Mouse (Mus musculus) gastrocnemius, postnatal 4 days (tissue): ENCODE measurements around the gene Ncdn. TPM values are rescaled to one million over a fixed set of nuclear protein-coding genes. Genes with fewer than 3 reads are reported as not detected.

ENCODE experiments used
- DNase-seq, 2 experiments: peaks; one replicate each; pipeline ENCODE4 v3.0.0; 2021 to 2022; ENCODE audit warnings: low spot score in 2 of 2, mixed read lengths in 2 of 2
- total RNA-seq, 2 experiments: library from RNA; stranded (reverse); gene quantifications; 2 replicates each; pipeline ENCODE4 v1.2.3; 2021

The Ncdn gene
- total RNA-seq, 2 experiments from 2014 or later: 18.8 to 19.4 TPM

DNA sequence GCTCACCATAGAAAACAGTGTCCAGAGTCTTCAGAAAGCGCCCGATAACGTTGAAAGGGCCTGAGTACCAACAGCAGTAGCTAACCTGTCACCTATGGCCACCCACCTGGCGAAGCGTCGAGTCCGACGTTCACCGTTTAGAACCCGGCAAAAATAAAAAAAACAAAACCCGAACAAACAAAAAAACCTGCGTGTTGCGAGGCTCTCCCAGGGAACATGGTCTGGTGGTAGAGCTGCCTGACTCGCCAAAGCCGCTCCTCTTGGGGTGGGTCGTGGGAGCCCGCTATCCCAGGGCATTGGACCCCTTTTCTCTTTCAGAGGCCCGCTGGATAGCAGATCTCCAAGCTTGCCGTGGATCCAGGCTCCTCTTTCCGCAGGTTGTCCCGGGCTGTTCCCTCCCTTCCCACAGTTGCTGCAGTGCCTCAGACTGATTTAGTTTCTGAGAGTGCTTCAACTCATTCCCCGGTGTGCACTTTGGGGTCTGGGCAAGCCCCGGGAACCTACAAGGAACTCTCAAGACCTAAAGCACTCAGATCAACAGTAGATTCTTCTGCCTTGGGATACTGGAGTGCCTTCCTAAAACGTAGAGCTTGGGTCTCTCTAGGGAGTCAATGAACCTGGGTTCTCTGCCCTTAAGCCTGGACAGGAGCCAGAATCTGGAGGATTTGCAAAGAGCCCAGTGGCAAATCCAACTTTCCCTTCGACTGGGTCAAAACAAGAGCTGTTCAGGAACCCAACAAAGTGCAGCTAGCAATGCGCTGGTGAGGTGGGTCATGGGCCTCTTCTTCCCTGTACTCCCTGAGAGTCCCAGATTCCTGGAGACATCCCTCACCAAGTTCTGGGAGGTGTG, 20.5 kb downstream of the Ncdn start:
- no peak for DNase-seq

DNA sequence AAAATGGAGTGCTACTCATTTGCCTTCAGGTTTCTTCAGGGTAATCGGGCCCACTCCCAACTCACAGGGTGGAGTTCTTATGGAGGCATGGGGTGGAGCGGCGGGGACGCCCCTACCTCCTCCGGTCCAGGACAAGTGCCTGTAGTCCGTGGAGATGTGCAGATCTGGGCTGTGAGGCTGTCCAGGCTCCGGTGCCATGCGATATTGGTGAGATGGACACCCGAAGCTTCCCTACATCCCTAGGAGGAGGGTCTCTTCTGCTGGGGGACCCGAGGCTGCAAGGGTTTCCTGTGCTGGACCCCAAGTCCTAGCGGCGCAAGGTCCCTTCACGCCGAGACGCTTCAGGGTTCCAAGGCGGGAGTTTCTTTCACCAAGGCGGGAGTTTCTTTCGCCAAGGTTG, 21.1 kb downstream of the Ncdn start:
- DNase-seq: no peak

DNA sequence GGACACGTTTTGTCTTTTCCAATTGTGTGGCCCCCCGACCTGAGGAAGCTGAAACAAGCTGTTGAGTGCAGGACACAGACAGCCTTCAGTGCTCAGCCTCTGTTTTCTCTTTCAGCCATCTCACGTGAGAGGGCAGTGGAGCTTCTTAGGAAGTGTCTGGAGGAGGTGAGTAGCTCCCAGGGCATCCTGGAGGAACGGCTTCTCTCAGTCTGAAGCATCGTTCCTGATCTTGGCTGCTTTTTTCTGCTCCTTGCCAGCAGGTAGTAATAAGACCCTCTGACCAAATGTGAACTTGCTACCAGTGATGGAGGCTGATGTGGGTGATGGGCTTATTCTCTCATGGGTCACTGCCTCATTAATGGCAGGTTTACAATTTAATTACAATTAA, 45.8 kb downstream of the Ncdn start:
- no peak for DNase-seq

DNA sequence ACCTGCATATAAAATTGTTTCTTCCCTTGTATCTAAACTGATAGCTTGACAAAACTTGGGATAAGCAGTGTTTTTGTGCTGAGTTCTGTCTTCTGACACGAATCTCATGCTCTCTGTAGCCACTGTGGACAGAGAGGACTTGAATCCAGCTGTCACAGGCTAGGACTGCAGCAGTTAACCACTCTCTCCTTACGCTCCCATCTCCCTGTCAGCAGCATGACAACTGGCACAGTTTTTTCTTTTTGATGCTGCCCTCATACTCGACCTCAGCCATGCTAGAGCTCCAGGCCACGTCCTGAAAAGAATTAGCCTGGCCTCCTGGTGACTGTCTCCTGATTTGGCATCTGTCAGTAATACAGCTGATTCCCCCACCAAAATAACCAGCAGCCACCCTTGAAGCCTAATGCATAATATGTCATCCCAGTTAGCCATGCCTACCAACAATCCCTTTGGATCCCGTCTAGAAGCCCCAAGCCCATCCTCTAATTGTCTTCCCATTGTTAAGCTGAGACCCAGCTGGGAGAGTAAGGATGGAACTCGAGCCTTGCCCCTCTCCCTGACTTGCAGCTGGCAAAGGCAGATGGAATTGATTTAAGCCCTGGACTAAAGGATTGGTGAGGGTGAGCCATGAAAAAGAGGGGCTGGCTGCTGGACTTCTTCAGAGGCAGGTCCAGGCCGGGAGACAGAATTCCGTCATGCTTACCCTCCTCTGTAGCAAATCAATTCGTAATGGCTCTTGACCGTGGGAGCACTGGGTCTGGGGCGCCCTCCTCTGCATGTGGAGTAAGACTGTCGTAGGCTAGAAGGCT, 46.4 kb downstream of the Ncdn start:
- DNase-seq: no peak

DNA sequence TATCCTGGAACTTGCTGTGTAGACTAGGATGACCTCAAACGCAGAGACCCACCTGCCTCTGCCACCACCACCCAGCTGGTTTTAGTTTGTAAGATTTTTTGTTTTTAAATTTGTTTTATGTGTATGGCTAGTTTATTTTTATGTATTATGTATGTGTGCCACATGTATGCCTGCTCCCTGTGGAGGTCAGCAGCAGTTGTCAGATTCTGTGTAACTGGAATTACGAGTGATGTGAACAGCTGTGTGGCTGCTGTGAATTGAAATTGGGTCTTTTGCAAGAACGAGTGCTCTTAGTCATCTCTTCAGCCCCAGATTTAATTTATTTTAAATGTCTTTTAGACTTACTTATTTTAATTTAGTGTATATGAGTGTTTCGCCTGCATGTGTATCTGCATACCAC, 56.3 kb downstream of the Ncdn start:
- DNase-seq: no peak

Other genes starting within 250 kb of the Ncdn start
- 1 to 10 TPM; 2.9 to 3.2 TPM for gene Ago4, start 220.0 kb downstream of the Ncdn start, total RNA-seq
- 10 to 100 TPM; 12.0 to 12.9 TPM for gene Clspn, start 196.5 kb downstream of the Ncdn start, total RNA-seq
- gene 5730409E04Rik, start 143.6 kb downstream of the Ncdn start, total RNA-seq: 10 to 100 TPM; 12.4 to 13.0 TPM
- 100 to 1,000 TPM; 136 to 164 TPM for gene Psmb2, start 75.8 kb downstream of the Ncdn start, total RNA-seq
- not detected for gene Tfap2e, start 17.2 kb downstream of the Ncdn start, total RNA-seq
- 10 to 100 TPM; 28.6 to 30.6 TPM for gene AU040320, start 106 bp upstream of the Ncdn start, total RNA-seq
- gene Zmym4, start 214.7 kb upstream of the Ncdn start, total RNA-seq: 10 to 100 TPM; 39.7 to 41.6 TPM